ENCODE assay signal across 27 mouse cellular contexts in the genomic region with DNA sequence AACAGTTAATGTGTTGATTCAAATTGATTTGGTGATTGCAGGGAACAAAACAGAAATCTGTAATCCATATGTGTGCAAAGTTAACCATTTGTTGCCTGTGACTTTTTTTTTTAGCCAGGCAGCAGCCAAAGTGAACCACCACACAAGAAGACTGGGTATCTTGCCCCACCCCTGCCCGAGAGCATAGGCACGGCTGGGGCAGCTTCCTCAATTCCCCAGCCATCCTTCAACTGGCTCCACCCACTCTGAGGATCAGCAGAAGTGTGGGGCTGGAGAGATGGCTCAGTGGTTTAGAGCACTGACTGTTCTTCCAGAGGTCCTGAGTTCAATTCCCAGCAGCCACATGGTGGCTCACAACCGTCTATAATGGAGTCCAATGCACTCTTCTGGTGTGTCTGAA. TPM values are rescaled to one million over a fixed set of nuclear protein-coding genes. Genes with fewer than 3 reads are reported as not detected.
DNase-seq lines count a peak whose midpoint lies in the region; ATAC-seq and TF ChIP-seq lines count a peak whose summit lies in the region.
"Had no signal": no experiment of that assay in that cellular context is flagged by ENCODE, and none has a peak within 500 bp of the region (broad histone marks: within the 10 kb centered on the region; RNA-seq: fewer than 3 reads in every experiment).

No protein-coding gene starts in this region.

- TF ChIP-seq POLR2A in MEL (IDR thresholded peaks at IDR 0.05; ENCODE audit: control insufficient read depth in 1 of 2, insufficient read depth in 1 of 2, low read depth in 1 of 2, low read length in 2 of 2, poor library complexity in 1 of 2): no peak

- no peak for TF ChIP-seq CTCF in MEL (IDR thresholded peaks at IDR 0.05 in 2 of 3, conservative IDR thresholded peaks at IDR 0.05 in 1 of 3; ENCODE audit: control insufficient read depth in 1 of 3, insufficient read depth in 1 of 3, low read depth in 2 of 3, low read length in 3 of 3, poor library complexity in 1 of 3, severe bottlenecking in 1 of 3)

- H3K27ac ChIP-seq in MEL (ENCODE audit: control insufficient read depth, low read depth, low read length): no peak overlapping the region
- H3K27ac ChIP-seq: forebrain, embryonic 10.5 days; forebrain, embryonic 13.5 days; gastrocnemius, adult 2 months; hindbrain, embryonic 10.5 days; intestine, embryonic 15.5 days had no signal

- peak; percentile 88 for ATAC-seq in common myeloid progenitor, adult 5-6 weeks (replicated peaks; ENCODE audit: low read depth, poor library complexity, severe bottlenecking)
- peak; percentile 90 for ATAC-seq in megakaryocyte, adult 5-6 weeks (ENCODE audit: poor library complexity, severe bottlenecking)
- ATAC-seq: activated CD4-positive, CD25-positive, alpha-beta regulatory T cell, adult 4 months; forebrain, embryonic 13.5 days; hindbrain, embryonic 16.5 days; intestine, embryonic 15.5 days had no signal

- no peak overlapping the region for H3K4me3 ChIP-seq in MEL (ENCODE audit: control insufficient read depth in 1 of 2, insufficient read depth in 1 of 2, low read depth in 2 of 2, low read length in 2 of 2)
- H3K4me3 ChIP-seq: forebrain, embryonic 10.5 days; forebrain, embryonic 13.5 days; gastrocnemius, adult 2 months; hindbrain, embryonic 10.5 days; hindbrain, embryonic 13.5 days; intestine, embryonic 15.5 days had no signal

- peaks cover 0 to 3% of the 10 kb centered on the region in 2 experiments; a peak in 2 of 4 replicates for H3K36me3 ChIP-seq in MEL (ENCODE audit: control insufficient read depth in 1 of 2, insufficient read depth in 2 of 2, low read length in 2 of 2)
- H3K36me3 ChIP-seq: forebrain, embryonic 10.5 days; hindbrain, embryonic 10.5 days; hindbrain, embryonic 13.5 days; intestine, embryonic 15.5 days had no signal

- H3K9ac ChIP-seq in MEL (ENCODE audit: control insufficient read depth, low read depth, low read length, poor library complexity, severe bottlenecking): no peak overlapping the region
- H3K9ac ChIP-seq: forebrain, embryonic 13.5 days; hindbrain, embryonic 13.5 days; intestine, embryonic 15.5 days had no signal

- TF ChIP-seq EP300 in MEL (IDR thresholded peaks at IDR 0.05; ENCODE audit: low read depth in 1 of 2, low read length in 2 of 2): no peak

- peaks cover 0 to 5% of the 10 kb centered on the region in 2 experiments; a peak in 1 of 4 replicates for H3K4me1 ChIP-seq in MEL (ENCODE audit: control insufficient read depth in 1 of 2, insufficient read depth in 2 of 2, low read length in 2 of 2)
- H3K4me1 ChIP-seq: forebrain, embryonic 10.5 days; forebrain, embryonic 13.5 days; intestine, embryonic 15.5 days had no signal

- DNase-seq in MEL (ENCODE audit: low read depth, low spot score) (peak; percentile 77), MN1 (ENCODE audit: low spot score) (no peak)
- no peak for DNase-seq in lung, postnatal 36 days
- no peak for DNase-seq in thymus, postnatal 25 days
- DNase-seq: adrenal gland, adult 8-10 months; adrenal gland, postnatal 25 days; cerebellum, adult 11-12 months; cerebellum, adult 8-10 months; cerebellum, postnatal 36 days; gastrocnemius, adult 2 months; gastrocnemius, postnatal 14 days had no signal

- peaks cover 0 to 2% of the 10 kb centered on the region in 2 experiments; a peak in 3 of 4 replicates for H3K27me3 ChIP-seq in MEL (ENCODE audit: control insufficient read depth in 1 of 2, insufficient read depth in 2 of 2, low read length in 2 of 2)
- H3K27me3 ChIP-seq: forebrain, embryonic 13.5 days; hindbrain, embryonic 13.5 days; intestine, embryonic 15.5 days had no signal

- no peak for TF ChIP-seq RAD21 in MEL (IDR thresholded peaks at IDR 0.05; ENCODE audit: low read depth, low read length)

- H3K9me3 ChIP-seq in MEL (replicated peaks; ENCODE audit: insufficient read depth, low read length): no peaks in the 10 kb centered on the region
- H3K9me3 ChIP-seq: forebrain, embryonic 10.5 days; forebrain, embryonic 13.5 days; hindbrain, embryonic 10.5 days; hindbrain, embryonic 13.5 days; intestine, embryonic 15.5 days had no signal

- no peaks in the 10 kb centered on the region for H3K79me2 ChIP-seq in MEL (ENCODE audit: control insufficient read depth, insufficient read depth, low read length, poor library complexity)

TF ChIP-seq in MEL, 35 proteins besides CTCF, POLR2A, EP300 and RAD21:
- peak; percentile 95 for TF ChIP-seq TBP (IDR thresholded peaks at IDR 0.05; ENCODE audit: low read depth, low read length)
- TF ChIP-seq NRF1 (IDR thresholded peaks at IDR 0.05; ENCODE audit: insufficient read depth, low read depth, low read length, poor library complexity, severe bottlenecking): no peak

RNA-seq across cellular contexts. Expression of gene Oat, which starts 34.6 kb away (rescaled TPM):
- total RNA-seq in MEL (2012; rRNA removed): 226 and 236 TPM in 2 replicates
- 100 to 1,000 TPM; 190 to 209 TPM for polyA plus RNA-seq in MEL (2012; ENCODE audit: insufficient read depth in 1 of 2, insufficient read length in 2 of 2, low read depth in 1 of 2, low replicate concordance in 2 of 2, missing spikeins in 1 of 2)
- 115 and 117 TPM in 2 replicates for total RNA-seq in common myeloid progenitor, adult 5-6 weeks (2017)
- 61.8 and 66.0 TPM in 2 replicates for total RNA-seq in megakaryocyte, adult 5-6 weeks (2015)
- 59.2 and 62.0 TPM in 2 replicates for total RNA-seq in megakaryocyte, adult 5-6 weeks (2017)

RNA-seq across cellular contexts. Expression of gene Nkx1-2, which starts 57.9 kb away (rescaled TPM):
- total RNA-seq in MEL (2012; rRNA removed): 1.5 and 2.4 TPM in 2 replicates
- 1 to 10 TPM in 1 of 2 experiments, not detected in 1; 2.8 TPM for polyA plus RNA-seq in MEL (2012; ENCODE audit: insufficient read depth in 1 of 2, insufficient read length in 2 of 2, low read depth in 1 of 2, low replicate concordance in 2 of 2, missing spikeins in 1 of 2)
- total RNA-seq in common myeloid progenitor, adult 5-6 weeks (2017): under 0.01 TPM in 1 of 2 replicates, not detected in the other
- total RNA-seq in megakaryocyte, adult 5-6 weeks (2015): not detected in 2 replicates
- total RNA-seq in megakaryocyte, adult 5-6 weeks (2017): not detected in 2 replicates
- total RNA-seq: adrenal gland, adult 8-10 months; adrenal gland, postnatal 25 days; gastrocnemius, adult 2 months; gastrocnemius, postnatal 14 days; gastrocnemius, postnatal 4 days; heart, adult 8-10 months; heart, postnatal 25 days had no signal
- polyA plus RNA-seq: activated CD4-positive, CD25-positive, alpha-beta regulatory T cell, adult 4 months; embryonic facial prominence, embryonic 11.5 days; embryonic facial prominence, embryonic 14.5 days; heart, embryonic 14.5 days; heart, postnatal 0 days had no signal
